Mouse (Mus musculus) ES-E14 (cell line): Measurements from ENCODE around the gene Zfp759. TPM values are rescaled to one million over a fixed set of nuclear protein-coding genes. Genes with fewer than 3 reads are reported as not detected.
"Not testable (repeated sequence)": the region's sequence is repeated elsewhere in the genome, so short reads cannot be mapped to it uniquely, and the experiment has no call there.

Source experiments
- DNase-seq: peaks from one replicate; pipeline ENCODE4 v3.0.0-alpha.2; 2013; ENCODE audit warnings: low read depth, low spot score
- H3K27ac ChIP-seq: 2 replicates; pipeline ENCODE4 v1.5.1; 2012; ENCODE audit warnings: low read depth, mild to moderate bottlenecking, low read length, moderate library complexity, mixed read lengths; ENCODE audit not compliant: poor library complexity, insufficient read depth, severe bottlenecking
- H3K36me3 ChIP-seq: 2 replicates; pipeline ENCODE4 v1.6.1; 2012; ENCODE audit warnings: mild to moderate bottlenecking, low read length, moderate library complexity, mixed read lengths; ENCODE audit not compliant: control insufficient read depth, poor library complexity, insufficient read depth, severe bottlenecking
- H3K4me1 ChIP-seq, 2 experiments: fragments of 150-350 bp in 1 of 2; sonication (generic) in 1 of 2; 2 replicates each; pipeline ENCODE4 v1.6.1; 2012; ENCODE audit warnings: low read length in 2 of 2, mild to moderate bottlenecking in 1 of 2, mixed read lengths in 1 of 2; ENCODE audit not compliant: control insufficient read depth in 2 of 2, insufficient read depth in 2 of 2, poor library complexity in 1 of 2
- H3K4me3 ChIP-seq, 2 experiments: fragments of 150-350 bp in 1 of 2; sonication (generic) in 1 of 2; 2 replicates each; pipeline ENCODE4 v1.5.1; 2012; ENCODE audit warnings: low read length in 2 of 2, low read depth in 1 of 2, mild to moderate bottlenecking in 1 of 2, mixed read lengths in 1 of 2; ENCODE audit not compliant: insufficient read depth in 1 of 2, poor library complexity in 1 of 2, severe bottlenecking in 1 of 2
- H3K9ac ChIP-seq: 2 replicates; pipeline ENCODE4 v1.6.1; 2012; ENCODE audit warnings: low read depth, mild to moderate bottlenecking, low read length, mixed read lengths; ENCODE audit not compliant: poor library complexity, insufficient read depth, severe bottlenecking
- H3K9me3 ChIP-seq: fragments of 150-350 bp; sonication (generic); 2 replicates; pipeline ENCODE4 v1.6.1; 2012; ENCODE audit warnings: low read depth, mild to moderate bottlenecking, low read length; ENCODE audit not compliant: control insufficient read depth, insufficient read depth
- CHD2 ChIP-seq: IDR thresholded peaks from 2 replicates; pipeline ENCODE4 v1.6.1; 2014; ENCODE audit warnings: mild to moderate bottlenecking, low read depth, low read length, inconsistent platforms
- HCFC1 ChIP-seq: IDR thresholded peaks from 2 replicates; pipeline ENCODE4 v1.6.1; 2012; ENCODE audit warnings: low read length, inconsistent platforms, borderline replicate concordance; ENCODE audit not compliant: insufficient read depth
- MAFK ChIP-seq: IDR thresholded peaks from 2 replicates; pipeline ENCODE4 v1.6.1; 2014; ENCODE audit warnings: mild to moderate bottlenecking, low read depth, low read length, inconsistent platforms; ENCODE audit not compliant: insufficient read depth
- ZC3H11A ChIP-seq: IDR thresholded peaks from 2 replicates; pipeline ENCODE4 v1.6.1; 2012; ENCODE audit warnings: low read depth, mild to moderate bottlenecking, inconsistent platforms, low read length, borderline replicate concordance
- ZNF384 ChIP-seq: IDR thresholded peaks from 2 replicates; pipeline ENCODE4 v1.6.1; 2012; ENCODE audit warnings: low read depth, low read length, inconsistent platforms
- in situ Hi-C, 2 experiments: fragments of 600-800 bp; cut with MboI; formaldehyde crosslinking; loops; one replicate each; pipeline ENCODE4 v1.15.1; 2025; ENCODE audit warnings: low sequenced_read_pairs in 2 of 2, inconsistent platforms in 1 of 2; ENCODE audit not compliant: unreplicated experiment in 2 of 2
- total RNA-seq: library from RNA; depleted of rRNA; stranded (reverse); fragments of 300-350 nt; gene quantifications from 2 replicates; pipeline ENCODE4 v1.2.3, GENCODE M21; 2012; rRNA removed

Zfp759 gene
- total RNA-seq, 1 experiment: 3.8 TPM

- Histone ChIP-seq H3K4me1 (no peaks in the 10 kb centered on the region), H3K4me3 (peak overlapping the region; percentile 79 to 84), H3K36me3 (no peaks in the 10 kb centered on the region), H3K9me3 (no peaks in the 10 kb centered on the region), H3K9ac (peak overlapping the region; percentile 69), H3K27ac (no peak overlapping the region)
- in situ Hi-C loops: no loop called here
- peak; percentile 59 for DNase-seq
- TF ChIP-seq MAFK (0 out of 2 replicates have a peak, but pooled peaks have one; percentile 10), CHD2 (no peak), ZNF384 (no peak), HCFC1 (peak; percentile 91)
Observed at GRCm38 (mm10) chr13:67128038-67128721, 6.7 kb downstream of the Zfp759 start.

DNA sequence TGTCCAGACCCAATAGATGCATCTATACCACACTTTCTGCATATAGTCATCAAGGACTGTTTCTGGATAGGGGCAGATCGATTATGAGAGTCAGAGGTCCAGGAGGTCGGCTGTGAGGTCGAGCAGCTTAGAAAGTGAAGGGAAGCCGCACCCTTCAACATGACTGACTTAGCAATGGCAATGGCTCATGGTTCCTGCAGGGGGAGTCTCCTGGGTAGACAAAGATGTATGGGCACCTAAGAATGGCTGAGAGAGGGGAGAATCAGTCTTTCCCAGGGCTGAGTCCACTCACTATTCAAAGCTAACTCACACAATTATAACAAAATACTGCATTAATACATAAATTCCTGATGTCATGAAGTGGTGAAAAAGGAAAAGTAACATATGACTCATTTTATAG, 44.7 kb downstream of the Zfp759 start:
- H3K27ac ChIP-seq, H3K4me1 ChIP-seq, DNase-seq, H3K9me3 ChIP-seq, H3K9ac ChIP-seq, H3K36me3 ChIP-seq, H3K4me3 ChIP-seq: not testable (repeated sequence)
- in situ Hi-C loops: loop anchor here (10.0 to 25.0 kb wide), 2 partner anchors 209 to 221 kb away; partner anchors contain the start of genes Gm28041 (in 2 of the 2), Zfp456 (in 2 of the 2) and Zfp429 (in 1 of the 2)

- Histone ChIP-seq H3K27ac (0 out of 2 replicates have a peak within 1 kb of the TSS, but pooled peaks have one; percentile 47), H3K9ac (peak within 1 kb of the TSS; percentile 75), H3K4me3 (peak within 1 kb of the TSS; percentile 82 to 84)
- in situ Hi-C loops: loop anchor here in 1 of 2 experiments (25.0 kb wide), 1 partner anchor 214 kb away; the partner anchor contains the start of genes Gm28041, Zfp429 and Zfp456
- DNase-seq: peak; percentile 60
- H3K4me1 ChIP-seq, H3K36me3 ChIP-seq, H3K9me3 ChIP-seq: not testable (repeated sequence)
- peak; percentile 86 for TF ChIP-seq HCFC1
Observed at GRCm38 (mm10) chr13:67172991-67173722, 51.7 kb downstream of the Zfp759 start, which contains the start of gene Rsl1. TSS of gene Rsl1 (plus strand) at chr13:67173182.

DNA sequence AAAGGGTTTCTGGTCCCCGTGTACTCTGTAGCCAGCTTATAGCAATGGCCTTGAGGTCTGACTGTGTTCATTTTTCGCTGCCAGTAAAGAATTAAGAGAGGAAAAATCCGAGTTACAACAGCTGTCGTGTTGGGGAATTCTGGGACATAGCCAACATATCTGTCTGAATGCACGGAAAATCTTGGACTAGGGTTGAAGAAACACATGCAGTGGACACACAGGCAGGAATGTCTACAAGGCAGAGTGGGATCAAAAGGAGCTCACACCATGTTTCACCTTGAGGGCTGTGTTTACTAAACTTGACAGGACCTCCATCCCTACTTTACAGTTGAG, 52.2 kb downstream of the Zfp759 start:
- H3K9ac ChIP-seq: no peak overlapping the region
- in situ Hi-C loops: loop anchor here in 1 of 2 experiments (25.0 kb wide), 1 partner anchor 214 kb away; the partner anchor contains the start of genes Gm28041, Zfp429 and Zfp456
- H3K4me1 ChIP-seq: no peaks in the 10 kb centered on the region
- H3K9me3 ChIP-seq: no peaks in the 10 kb centered on the region
- TF ChIP-seq MAFK (no peak), ZNF384 (no peak), ZC3H11A (no peak), CHD2 (no peak), HCFC1 (no peak)
- peak overlapping the region in 1 of 2 experiments; percentile 56; a peak in 2 of 4 replicates for H3K4me3 ChIP-seq
- H3K27ac ChIP-seq: no peak overlapping the region
- DNase-seq: no peak
- H3K36me3 ChIP-seq: no peaks in the 10 kb centered on the region

Other genes starting within 250 kb of the Zfp759 start
- gene Gm10767, start 216.7 kb upstream of the Zfp759 start, total RNA-seq: 0.32 and 0.36 TPM in 2 replicates
- gene Zfp712, start 60.5 kb upstream of the Zfp759 start, total RNA-seq: 0.54 and 0.63 TPM in 2 replicates
- gene Zfp708, start 23.7 kb upstream of the Zfp759 start, total RNA-seq: 0.49 and 0.58 TPM in 2 replicates
- gene Gm28557, start 13.1 kb upstream of the Zfp759 start, total RNA-seq: 3.6 and 3.7 TPM in 2 replicates
- 0.89 and 1.1 TPM in 2 replicates for gene Rslcan18, start 5.4 kb upstream of the Zfp759 start, total RNA-seq
- 2.9 and 3.5 TPM in 2 replicates for gene Rsl1, start 51.5 kb downstream of the Zfp759 start, total RNA-seq
- gene Zfp455, start 72.8 kb downstream of the Zfp759 start, total RNA-seq: 0.45 and 0.58 TPM in 2 replicates
- 1.4 TPM in 2 replicates for gene Zfp458, start 156.8 kb downstream of the Zfp759 start, total RNA-seq
- 1.2 TPM in 2 replicates for gene Zfp457, start 184.8 kb downstream of the Zfp759 start, total RNA-seq
- 3.5 and 4.3 TPM in 2 replicates for gene Zfp595, start 210.9 kb downstream of the Zfp759 start, total RNA-seq
- gene Gm28044, start 238.9 kb downstream of the Zfp759 start, total RNA-seq: not detected in 2 replicates
- 6.1 and 6.9 TPM in 2 replicates for gene Zfp953, start 238.9 kb downstream of the Zfp759 start, total RNA-seq